10 mouse cellular contexts compared by ENCODE assay signal in the genomic region with DNA sequence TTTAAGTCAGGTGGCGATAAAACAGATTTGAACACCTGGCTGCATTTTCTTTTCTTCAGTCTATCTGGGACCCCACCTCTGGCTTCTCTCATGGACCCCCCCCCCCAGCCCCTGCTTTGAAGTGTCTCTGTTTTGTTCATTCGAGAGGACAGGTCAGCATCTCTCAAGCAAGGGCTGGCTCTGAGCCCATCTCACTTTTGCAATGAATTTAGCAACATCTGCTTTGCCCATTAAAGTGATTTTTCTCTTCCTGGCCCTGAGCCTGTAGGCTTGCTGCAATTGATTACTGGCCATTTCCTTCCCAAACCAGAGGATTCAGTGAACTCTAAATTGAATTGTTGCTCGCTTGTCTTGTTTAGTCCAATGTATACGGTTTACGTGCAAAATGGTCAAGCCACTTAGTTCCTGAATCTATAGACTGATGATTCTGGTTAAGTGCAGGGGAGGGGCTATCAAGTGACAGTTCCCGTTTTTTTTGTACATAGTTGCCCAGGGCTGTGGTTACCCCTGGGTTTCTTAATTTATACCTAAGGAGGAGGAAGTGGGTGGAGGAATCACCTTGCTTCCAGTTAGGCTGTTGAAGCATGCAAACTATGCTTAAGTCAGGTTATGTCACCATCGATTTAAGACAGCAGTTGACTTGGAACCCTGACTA.
DNase-seq lines count a peak whose midpoint lies in the region; ATAC-seq and TF ChIP-seq lines count a peak whose summit lies in the region.
"Had no signal": no experiment of that assay in that cellular context is flagged by ENCODE, and none has a peak within 500 bp of the region (broad histone marks: within the 10 kb centered on the region; RNA-seq: fewer than 3 reads in every experiment).

No protein-coding gene starts in this region.

- no peaks in the 10 kb centered on the region for H3K27me3 ChIP-seq in heart, adult 2 months (ENCODE audit: control insufficient read depth, insufficient read depth, low read length)
- H3K27me3 ChIP-seq in heart, embryonic 10.5 days (ENCODE audit: insufficient read depth, poor library complexity, severe bottlenecking) = no peaks in the 10 kb centered on the region
- H3K27me3 ChIP-seq in kidney, embryonic 15.5 days = no peaks in the 10 kb centered on the region
- H3K27me3 ChIP-seq: stomach, embryonic 15.5 days had no signal

- TF ChIP-seq EP300 in heart, adult 2 months (IDR thresholded peaks at IDR 0.05; ENCODE audit: insufficient read depth, low read depth, low read length) = 0 out of 2 replicates have a peak, but pooled peaks have one; percentile 47

- no peak overlapping the region for H3K4me3 ChIP-seq in heart, adult 2 months
- no peak overlapping the region for H3K4me3 ChIP-seq in heart, embryonic 10.5 days
- no peak overlapping the region for H3K4me3 ChIP-seq in kidney, embryonic 15.5 days (replicated peaks)
- H3K4me3 ChIP-seq: stomach, embryonic 15.5 days had no signal

- H3K9me3 ChIP-seq in heart, embryonic 10.5 days = no peaks in the 10 kb centered on the region
- H3K9me3 ChIP-seq in kidney, embryonic 15.5 days (replicated peaks) = no peaks in the 10 kb centered on the region
- H3K9me3 ChIP-seq: stomach, embryonic 15.5 days had no signal

- peak overlapping the region; percentile 51 for H3K27ac ChIP-seq in heart, adult 2 months
- no peak overlapping the region for H3K27ac ChIP-seq in heart, embryonic 10.5 days
- no peak overlapping the region for H3K27ac ChIP-seq in kidney, embryonic 15.5 days
- H3K27ac ChIP-seq: stomach, embryonic 15.5 days had no signal

- ATAC-seq in kidney, embryonic 15.5 days (replicated peaks; ENCODE audit: low FRiP score) = no peak
- ATAC-seq: inflammation-experienced regulatory T-cells, adult 6 months had no signal

- H3K4me1 ChIP-seq in heart, adult 2 months (ENCODE audit: control insufficient read depth, insufficient read depth, low read length) = peaks cover 17% of the 10 kb centered on the region
- H3K4me1 ChIP-seq in heart, embryonic 10.5 days = peaks cover 16% of the 10 kb centered on the region
- peaks cover 24% of the 10 kb centered on the region for H3K4me1 ChIP-seq in kidney, embryonic 15.5 days

- no peak for TF ChIP-seq POLR2A in heart, adult 2 months (IDR thresholded peaks at IDR 0.05; ENCODE audit: insufficient read depth, low read depth, low read length)

- TF ChIP-seq CTCF in heart, adult 2 months (IDR thresholded peaks at IDR 0.05) = no peak

- peak; percentile 51 to 64 for DNase-seq in heart, adult 2 months
- DNase-seq in heart, embryonic 10.5 days (ENCODE audit: low spot score) = no peak
- DNase-seq in MN1 (ENCODE audit: low spot score) = peak; percentile 70
- peak; percentile 44 for DNase-seq in gonadal fat pad, adult 2 months (ENCODE audit: low read depth)
- DNase-seq in lung, postnatal 36 days = peak; percentile 72
- DNase-seq in right cerebral cortex, postnatal 25 days = no peak
- no peak for DNase-seq in urinary bladder, postnatal 4 days (ENCODE audit: low spot score in 2 of 2)

- no peaks in the 10 kb centered on the region for H3K79me2 ChIP-seq in heart, adult 2 months (replicated peaks; ENCODE audit: control insufficient read depth, insufficient read depth, low read length)

- intact Hi-C loops in heart, adult 2 months (cut with DNase I) = loop anchor here (2.0 kb wide), 1 partner anchor 147 kb away; a partner anchor contains a TSS

- H3K9ac ChIP-seq in heart, adult 2 months (ENCODE audit: low read depth, low read length) = no peak overlapping the region
- no peak overlapping the region for H3K9ac ChIP-seq in kidney, embryonic 15.5 days
- H3K9ac ChIP-seq: stomach, embryonic 15.5 days had no signal

- no peak overlapping the region for H3K4me2 ChIP-seq in kidney, embryonic 15.5 days
- H3K4me2 ChIP-seq: stomach, embryonic 15.5 days had no signal

- WGBS in heart, adult 2 months = 45% methylated on average over 7 of the region's 7 CpGs
- WGBS in heart, embryonic 10.5 days = 78% methylated on average over 7 of the region's 7 CpGs
- WGBS in kidney, embryonic 15.5 days = 40% methylated on average over 7 of the region's 7 CpGs

- peaks cover 7% of the 10 kb centered on the region for H3K36me3 ChIP-seq in heart, adult 2 months (ENCODE audit: control insufficient read depth, insufficient read depth, low read length)
- no peaks in the 10 kb centered on the region for H3K36me3 ChIP-seq in heart, embryonic 10.5 days
- no peaks in the 10 kb centered on the region for H3K36me3 ChIP-seq in kidney, embryonic 15.5 days
- H3K36me3 ChIP-seq: stomach, embryonic 15.5 days had no signal

Comparison
In these comparisons a context has a peak if more than half of its experiments do, and no peak if none do; other contexts are left out.
1. DNase-seq: peak in heart, adult 2 months (2 of 2), MN1 (single experiment), gonadal fat pad, adult 2 months (single experiment) and lung, postnatal 36 days (single experiment); none in heart, embryonic 10.5 days (single experiment), right cerebral cortex, postnatal 25 days (single experiment) and urinary bladder, postnatal 4 days (0 of 2).